Mouse (Mus musculus) T-helper 1 cell (primary cell): Measurements from ENCODE around the gene Abcg1.

Source experiments
- in situ Hi-C: fragments of 300-600 bp; cut with MboI, MseI; formaldehyde crosslinking; loops from one replicate; pipeline ENCODE4 v1.15.1; 2025; ENCODE audit warnings: high pct_unique_total_duplicates

Abcg1 gene

GRCm38 (mm10) chr17:31057151-31057890 is at the start of gene Abcg1:
Gene Abcg1, plus strand, starts transcription at chr17:31057675.
- in situ Hi-C loops = no loop called here

DNA sequence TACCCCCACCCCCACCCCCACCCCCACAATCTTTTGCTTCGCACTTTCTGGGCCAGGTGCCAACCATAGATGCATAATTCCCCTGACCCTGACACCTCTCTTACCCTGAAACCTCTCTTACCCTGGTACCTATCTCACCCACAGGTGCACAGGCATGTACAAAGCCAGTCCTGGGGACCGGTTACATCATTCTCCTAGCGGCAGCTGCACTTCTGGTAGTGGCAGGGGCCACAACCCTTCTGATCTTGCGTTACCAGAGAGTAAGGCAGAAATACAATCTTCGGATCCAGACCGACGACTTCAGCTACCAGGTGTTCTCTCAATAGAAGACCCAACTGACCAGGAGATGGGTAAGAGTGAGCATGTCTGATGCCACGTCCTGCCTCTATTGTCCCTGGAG is 49.1 kb upstream of the Abcg1 start:
- in situ Hi-C loops = no loop called here

GRCm38 (mm10) chr17:31011551-31012394 is 45.7 kb upstream of the Abcg1 start:
- in situ Hi-C loops = loop anchor here (5.0 kb wide), 1 partner anchor 106 kb away; no protein-coding TSS in a partner anchor

- in situ Hi-C loops = no loop called here
These were observed 39.2 kb upstream of the Abcg1 start for GRCm38 (mm10) chr17:31018267-31018666.

- in situ Hi-C loops = no loop called here
These were observed 38.0 kb upstream of the Abcg1 start for GRCm38 (mm10) chr17:31019505-31019904.

GRCm38 (mm10) chr17:31020078-31020477 is 37.4 kb upstream of the Abcg1 start:
- in situ Hi-C loops = no loop called here

DNA sequence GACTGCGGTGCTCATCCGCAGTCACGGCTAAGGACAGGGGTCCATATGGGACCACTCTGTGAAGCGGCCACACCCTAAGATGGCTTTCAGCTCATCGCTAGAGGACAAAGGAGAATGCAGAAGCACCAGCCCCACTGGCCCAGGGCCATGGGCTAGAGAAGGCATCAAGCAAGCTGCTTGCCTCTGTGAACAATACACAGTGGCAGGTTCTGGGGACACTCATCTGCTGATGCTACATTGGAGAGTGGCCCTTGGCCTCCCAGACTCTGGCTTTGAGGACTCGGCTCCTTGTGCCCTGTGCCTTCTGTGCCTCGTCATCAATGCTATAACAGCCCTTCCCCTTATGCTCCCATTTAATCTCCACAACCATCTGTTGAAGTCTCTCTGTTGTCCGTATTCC is 36.2 kb upstream of the Abcg1 start:
- in situ Hi-C loops = no loop called here

DNA sequence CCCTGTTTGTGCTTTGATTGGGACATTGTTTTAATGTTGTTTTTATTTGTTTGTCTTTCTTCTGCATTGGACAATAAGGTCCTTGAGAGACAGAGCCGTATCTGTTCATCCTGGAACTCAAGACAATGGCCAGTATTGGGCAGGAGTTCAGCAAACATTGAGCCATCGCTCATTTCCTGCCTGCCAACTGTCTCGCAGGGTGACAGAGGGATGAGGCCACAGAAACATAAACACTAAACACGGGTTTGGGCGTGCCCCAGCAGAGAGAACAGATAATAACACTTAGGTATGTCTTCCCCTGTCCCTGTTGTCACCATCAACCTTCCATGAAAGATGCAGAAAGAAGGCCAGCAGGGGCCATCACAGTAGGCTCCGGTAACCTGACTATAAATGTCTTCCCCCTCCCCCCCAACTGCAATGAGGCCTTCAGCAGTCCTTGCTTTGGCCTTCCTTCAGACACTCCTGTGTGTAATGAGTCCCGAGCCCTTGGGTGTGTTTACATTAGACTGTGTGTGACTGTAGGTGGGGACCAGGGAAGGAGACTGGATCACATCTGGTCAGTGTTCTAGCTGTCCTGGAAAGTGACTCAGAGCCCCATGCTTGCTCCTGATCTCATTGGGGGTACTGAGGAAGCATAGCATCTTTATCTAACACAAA is 33.2 kb upstream of the Abcg1 start:
- in situ Hi-C loops = no loop called here

GRCm38 (mm10) chr17:31024782-31025125 is 32.7 kb upstream of the Abcg1 start:
- in situ Hi-C loops = no loop called here

GRCm38 (mm10) chr17:31026986-31027385 is 30.5 kb upstream of the Abcg1 start:
- in situ Hi-C loops = no loop called here

DNA sequence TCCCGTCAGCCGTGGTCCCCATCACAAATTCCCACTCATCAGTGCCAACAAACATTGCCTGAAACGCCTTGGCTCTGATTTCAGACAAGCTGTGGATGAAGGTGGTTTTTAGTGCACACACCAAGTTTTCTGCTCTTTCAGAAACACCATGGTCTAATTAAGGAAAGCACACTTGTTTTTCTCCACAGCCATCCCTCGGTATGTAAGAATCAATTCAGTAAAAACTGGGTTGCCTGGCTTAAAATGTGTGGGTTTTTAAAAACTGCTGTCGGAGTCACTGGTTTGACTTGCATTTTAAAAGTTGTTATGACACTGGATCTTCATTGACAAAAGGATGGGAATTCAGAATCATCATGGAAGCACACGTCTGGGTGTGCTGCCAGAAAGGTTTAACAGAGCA is 29.8 kb upstream of the Abcg1 start:
- in situ Hi-C loops = no loop called here

- in situ Hi-C loops = no loop called here
These were observed 28.6 kb upstream of the Abcg1 start for GRCm38 (mm10) chr17:31028821-31029370.

GRCm38 (mm10) chr17:31029407-31029806 is 28.1 kb upstream of the Abcg1 start:
- in situ Hi-C loops = no loop called here

- in situ Hi-C loops = loop anchor here (5.0 kb wide), 1 partner anchor 45 kb away; no protein-coding TSS in a partner anchor
These were observed 25.1 kb upstream of the Abcg1 start for GRCm38 (mm10) chr17:31032341-31032740.

DNA sequence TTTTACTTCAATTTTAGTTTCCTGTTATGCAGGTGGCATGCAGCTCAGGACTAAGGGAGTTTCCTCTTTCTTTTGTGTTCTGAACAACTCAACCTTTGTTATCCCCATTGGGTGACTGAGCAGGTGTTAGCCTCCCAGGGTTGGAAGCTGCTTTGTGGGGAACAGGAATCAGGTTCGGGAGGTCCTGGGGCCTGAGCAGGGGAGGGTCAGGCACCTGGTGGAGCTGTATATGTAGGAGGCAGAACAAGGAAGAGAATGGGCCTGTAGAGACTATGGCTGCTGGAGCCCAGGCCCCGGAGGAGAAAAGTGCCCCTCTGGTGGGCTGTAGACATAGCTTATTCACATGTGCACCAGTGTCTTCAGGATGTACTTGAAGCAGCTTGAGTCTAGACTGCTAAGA is 24.2 kb upstream of the Abcg1 start:
- in situ Hi-C loops = loop anchor here (5.0 kb wide), 1 partner anchor 44 kb away; no protein-coding TSS in a partner anchor

DNA sequence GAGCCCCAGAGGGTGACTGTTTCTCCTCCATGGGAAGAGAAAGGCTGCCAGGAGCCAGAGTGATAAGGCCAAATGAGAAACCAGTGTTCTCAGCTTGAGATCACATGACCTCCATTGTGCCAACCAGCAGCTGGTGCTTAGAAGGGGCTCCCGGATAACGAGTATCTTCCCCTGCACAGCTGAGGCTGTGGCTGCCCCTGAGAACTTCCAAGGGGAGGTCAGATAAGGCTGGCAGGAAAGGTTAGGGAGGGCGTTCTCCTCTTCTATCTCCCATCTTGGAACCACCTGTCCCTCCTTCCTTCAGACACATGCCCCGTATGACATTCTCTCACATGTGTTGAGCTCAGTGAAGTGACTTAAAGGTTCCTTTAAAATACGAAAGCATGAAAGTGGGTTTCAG is 23.3 kb upstream of the Abcg1 start:
- in situ Hi-C loops = loop anchor here (5.0 kb wide), 1 partner anchor 43 kb away; no protein-coding TSS in a partner anchor

DNA sequence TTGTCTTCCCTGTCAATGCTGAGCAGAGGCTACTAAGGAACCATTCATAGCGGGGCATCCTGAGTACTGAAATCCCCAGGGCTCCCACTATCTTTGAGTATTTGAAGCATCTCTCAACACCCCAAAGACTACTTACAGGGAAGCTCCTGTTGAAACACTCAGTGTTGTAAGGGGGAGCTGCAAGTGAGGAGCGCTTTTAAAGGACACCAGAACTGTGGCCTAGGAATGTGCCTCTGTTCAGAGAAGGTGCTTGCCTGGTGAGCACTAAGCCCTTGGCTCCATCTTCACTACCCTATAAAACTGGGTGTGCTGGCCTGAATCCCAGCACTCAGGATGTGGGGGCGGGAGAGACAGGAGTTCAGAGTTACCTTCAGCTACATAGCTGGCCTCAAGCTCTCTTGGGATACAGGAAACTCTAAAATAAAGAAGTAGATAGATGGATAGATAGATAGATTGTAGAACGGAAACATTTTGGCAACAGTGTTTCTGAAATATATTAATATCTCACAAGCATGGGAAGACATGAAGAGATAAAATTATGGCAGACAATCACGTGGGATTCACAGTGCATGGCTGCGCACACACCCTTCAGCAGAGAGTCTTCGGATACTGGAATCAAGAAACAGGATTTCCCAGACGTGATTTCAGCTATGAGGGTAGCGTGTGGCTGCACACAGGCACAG is 22.7 kb upstream of the Abcg1 start:
- in situ Hi-C loops = loop anchor here (5.0 kb wide), 1 partner anchor 42 kb away; no protein-coding TSS in a partner anchor

DNA sequence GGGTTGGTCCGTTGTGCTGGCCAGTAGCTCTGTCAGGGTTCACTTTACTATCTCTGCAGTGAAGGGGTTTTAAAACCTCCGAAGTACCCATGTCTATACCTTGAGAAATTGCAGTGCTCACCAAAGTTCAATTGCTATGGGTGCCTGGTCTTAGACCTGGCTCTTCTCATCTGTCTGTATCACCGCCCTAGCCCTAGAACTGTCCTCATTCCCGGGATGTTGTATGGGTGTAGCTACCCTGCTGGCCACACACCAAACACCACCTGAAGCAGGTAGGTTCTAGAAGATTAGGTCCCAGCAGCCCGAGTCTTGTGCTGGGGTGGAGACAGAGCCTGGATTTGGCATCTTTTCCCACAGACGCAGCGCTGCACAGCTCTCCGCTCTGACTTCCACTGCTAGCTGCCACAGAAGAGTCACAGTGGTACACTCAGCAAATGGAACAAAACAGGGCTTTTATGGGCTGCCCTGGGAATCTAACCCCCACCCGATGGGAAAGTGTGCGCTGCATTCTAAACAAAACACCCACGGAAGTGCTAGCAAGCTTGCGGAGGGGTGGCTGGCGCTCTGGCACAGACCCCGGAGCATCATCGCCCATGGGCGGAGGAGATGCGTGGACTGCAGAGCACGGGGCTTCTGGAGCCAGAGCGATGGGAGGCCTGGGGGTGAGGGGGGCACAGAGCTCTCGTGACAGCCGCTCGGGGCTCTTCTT is 21.2 kb upstream of the Abcg1 start:
- in situ Hi-C loops = no loop called here

DNA sequence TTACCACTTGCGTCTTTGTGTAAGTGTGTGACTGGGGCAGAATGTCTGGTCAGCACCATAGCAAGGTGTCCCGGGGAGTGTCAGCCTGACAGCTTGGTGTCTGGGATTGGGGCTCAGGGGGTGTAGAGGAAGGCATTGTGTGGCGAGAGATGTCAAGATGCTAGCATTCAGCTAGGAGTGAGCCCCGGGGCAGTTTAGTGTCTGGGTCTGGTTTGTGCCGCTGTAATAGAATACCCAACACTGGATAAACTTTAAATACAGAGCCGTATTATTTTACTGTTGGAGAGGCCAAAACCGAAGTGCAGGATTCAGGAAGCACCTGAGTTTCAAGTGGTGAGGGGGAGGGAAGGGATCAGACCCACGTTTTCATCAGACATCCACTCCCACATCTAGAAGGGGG is 20.1 kb upstream of the Abcg1 start:
- in situ Hi-C loops = no loop called here

DNA sequence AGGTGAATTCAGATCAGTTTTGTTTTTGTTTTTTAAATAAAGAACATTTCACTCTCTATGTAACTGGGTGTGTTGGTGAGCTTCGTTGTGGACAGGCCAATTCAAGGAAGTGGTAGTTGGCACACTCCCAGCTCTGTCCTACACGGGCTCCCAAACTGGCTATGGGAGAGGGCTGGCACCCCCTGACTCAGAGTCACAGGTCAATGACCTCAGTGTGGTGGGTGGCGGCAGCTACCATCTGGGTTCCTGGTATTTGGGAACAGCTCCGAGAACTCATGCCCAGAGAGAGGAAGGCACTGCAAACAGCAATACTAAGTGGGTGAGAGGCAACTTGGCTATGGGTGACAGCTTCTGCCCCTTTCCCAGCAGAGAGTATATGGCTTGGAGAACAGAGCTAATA is 19.1 kb upstream of the Abcg1 start:
- in situ Hi-C loops = no loop called here

DNA sequence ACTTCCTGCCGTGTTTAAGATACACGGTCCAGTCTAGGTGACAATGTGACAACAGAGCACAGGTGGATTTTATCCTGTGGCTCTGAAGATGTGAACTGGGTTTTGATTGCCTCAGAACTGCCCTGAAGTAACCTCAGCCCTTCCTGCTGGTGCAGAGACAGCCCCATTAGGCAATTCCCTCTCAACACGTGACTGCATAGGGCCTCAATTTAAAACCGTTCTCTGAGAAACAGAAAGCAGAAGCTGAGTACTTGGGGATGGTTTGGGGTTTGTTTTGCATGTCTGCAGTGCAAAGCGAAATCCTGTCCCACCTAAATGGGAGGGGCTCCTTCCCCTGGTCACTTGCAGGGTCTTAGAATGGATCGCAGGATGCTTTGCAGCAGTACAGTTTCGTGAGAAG is 17.8 kb upstream of the Abcg1 start:
- in situ Hi-C loops = no loop called here
